Mouse (Mus musculus) macrophage (primary cell): Measurements from ENCODE around the gene Atf5. TPM values are rescaled to one million over a fixed set of nuclear protein-coding genes. Genes with fewer than 3 reads are reported as not detected.

Experiments used
- H3K27ac ChIP-seq: fragments of 350-480 bp; formaldehyde crosslinking; 2 replicates; pipeline ENCODE4 v1.9.0; 2021
- H3K36me3 ChIP-seq: fragments of 350-480 bp; formaldehyde crosslinking; 2 replicates; pipeline ENCODE4 v1.9.0; 2021; ENCODE audit errors: inconsistent target
- H3K4me3 ChIP-seq: fragments of 350-480 bp; formaldehyde crosslinking; 2 replicates; pipeline ENCODE4 v1.9.0; 2021; ENCODE audit errors: inconsistent target
- H3K79me2 ChIP-seq: fragments of 350-480 bp; formaldehyde crosslinking; 2 replicates; pipeline ENCODE4 v1.9.0; 2021; ENCODE audit errors: inconsistent target
- WGBS: methylation state at CpG from one replicate; pipeline ENCODE4 v1.1.7; 2026; ENCODE audit warnings: inconsistent platforms; ENCODE audit not compliant: missing documents; 5-methylcytosine and 5-hydroxymethylcytosine counted together
- polyA plus RNA-seq: library from polyadenylated mRNA; stranded (reverse); fragments of 250-400 nt; gene quantifications from 3 replicates; pipeline ENCODE4 v1.2.4, GENCODE M21; 2018; ENCODE audit warnings: inconsistent platforms

The Atf5 gene
- polyA plus RNA-seq, 1 experiment from 2014 or later = 36.4 TPM

DNA sequence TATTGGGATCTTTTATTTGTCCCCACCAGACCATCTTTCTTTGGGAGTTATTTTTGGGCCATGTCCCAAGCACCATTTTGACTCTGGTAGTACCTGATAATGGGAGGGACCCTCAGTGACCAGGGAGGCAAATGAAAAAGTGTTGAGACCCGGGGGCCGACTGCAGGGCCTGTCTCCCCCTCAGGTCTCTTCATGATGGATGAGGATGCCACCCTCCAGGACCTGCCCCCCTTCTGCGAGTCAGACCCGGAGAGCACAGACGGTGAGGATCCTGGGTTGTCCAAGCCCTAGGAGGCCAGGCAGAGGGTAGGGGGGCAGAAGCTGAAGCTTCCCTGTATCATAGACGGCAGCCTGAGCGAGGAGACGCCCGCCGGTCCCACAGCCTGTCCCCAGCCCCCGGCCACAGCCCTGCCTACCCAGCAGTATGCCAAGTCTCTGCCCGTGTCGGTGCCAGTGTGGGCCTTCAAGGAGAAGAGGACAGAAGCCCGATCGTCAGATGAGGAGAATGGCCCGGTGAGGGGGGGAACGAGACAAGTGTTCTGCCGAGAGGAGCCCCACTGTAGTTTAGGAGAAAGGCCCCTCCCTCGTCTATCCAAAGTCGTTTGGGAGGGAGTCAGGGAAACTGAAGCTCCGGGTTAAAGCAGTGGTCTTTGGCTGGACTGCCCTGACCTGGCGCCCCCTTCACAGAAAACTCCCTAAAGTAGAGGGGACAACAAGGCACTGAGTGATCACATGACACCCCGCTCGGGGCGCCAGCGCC lies 37.3 kb upstream of the Atf5 start:
- WGBS = 31% methylated on average over 26 of the region's 26 CpGs
- peak overlapping the region; percentile 95 for H3K27ac ChIP-seq
- H3K36me3 ChIP-seq = no peaks in the 10 kb centered on the region
- peak overlapping the region; percentile 73 for H3K4me3 ChIP-seq
- peaks cover 59% of the 10 kb centered on the region for H3K79me2 ChIP-seq

GRCm38 (mm10) chr7:44853065-44853464 lies 36.6 kb upstream of the Atf5 start:
- 88% methylated on average over 2 of the region's 2 CpGs for WGBS
- Histone ChIP-seq H3K4me3 (no peak overlapping the region), H3K27ac (no peak overlapping the region), H3K79me2 (peaks cover 55% of the 10 kb centered on the region), H3K36me3 (no peaks in the 10 kb centered on the region)

GRCm38 (mm10) chr7:44852259-44853027 lies 36.0 kb upstream of the Atf5 start:
- WGBS = 93% methylated on average over 23 of the region's 36 CpGs
- no peak overlapping the region for H3K4me3 ChIP-seq
- no peaks in the 10 kb centered on the region for H3K36me3 ChIP-seq
- peaks cover 55% of the 10 kb centered on the region for H3K79me2 ChIP-seq
- H3K27ac ChIP-seq = no peak overlapping the region

DNA sequence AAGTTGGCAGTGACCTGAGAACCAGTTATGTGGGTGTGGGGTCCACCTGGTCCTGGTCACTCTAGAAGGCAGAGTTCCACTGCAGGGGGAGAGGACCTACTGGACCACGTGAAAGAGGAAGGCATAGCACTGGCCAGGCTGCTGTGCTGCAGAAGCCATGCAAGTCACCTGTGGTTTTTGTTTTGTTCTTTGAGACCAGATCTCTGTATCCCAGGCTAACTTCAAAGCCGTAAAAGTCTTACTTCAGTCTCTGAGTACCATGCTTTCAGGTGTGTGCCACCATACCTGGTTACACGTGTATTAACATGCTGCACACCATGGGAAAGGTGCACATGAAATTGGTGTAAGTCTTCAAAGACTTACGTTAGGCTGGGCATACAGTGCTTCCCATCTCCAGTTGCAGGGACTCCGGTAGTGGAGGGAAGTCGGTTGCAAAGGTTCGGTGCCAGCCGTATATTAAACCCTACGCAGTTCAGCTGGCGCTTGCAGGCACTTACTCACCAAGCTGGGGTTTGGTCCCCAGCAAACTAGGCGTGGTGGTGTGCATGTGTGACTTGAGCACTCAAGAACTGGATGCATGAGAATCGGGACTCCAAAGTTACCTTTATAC lies 35.3 kb upstream of the Atf5 start:
- Histone ChIP-seq H3K27ac (no peak overlapping the region), H3K36me3 (peaks cover under 1% of the 10 kb centered on the region; the same call in 1 of the 2 replicates), H3K4me3 (no peak overlapping the region), H3K79me2 (peaks cover 60% of the 10 kb centered on the region)
- 88% methylated on average over 11 of the region's 12 CpGs for WGBS

- Histone ChIP-seq H3K27ac (peak overlapping the region; percentile 99), H3K4me3 (peak overlapping the region; percentile 81), H3K36me3 (peaks cover 8% of the 10 kb centered on the region; the same call in 1 of the 2 replicates), H3K79me2 (peaks cover 67% of the 10 kb centered on the region)
- 62% methylated on average over 8 of the region's 8 CpGs for WGBS
These were observed 34.5 kb upstream of the Atf5 start for GRCm38 (mm10) chr7:44850789-44851624.

- under 1% methylated on average over 22 of the region's 33 CpGs for WGBS
- Histone ChIP-seq H3K36me3 (peaks cover 17% of the 10 kb centered on the region), H3K27ac (peak overlapping the region; percentile 99), H3K79me2 (peaks cover 66% of the 10 kb centered on the region), H3K4me3 (peak overlapping the region; percentile 81)
These were observed 33.7 kb upstream of the Atf5 start for GRCm38 (mm10) chr7:44850146-44850545.

DNA sequence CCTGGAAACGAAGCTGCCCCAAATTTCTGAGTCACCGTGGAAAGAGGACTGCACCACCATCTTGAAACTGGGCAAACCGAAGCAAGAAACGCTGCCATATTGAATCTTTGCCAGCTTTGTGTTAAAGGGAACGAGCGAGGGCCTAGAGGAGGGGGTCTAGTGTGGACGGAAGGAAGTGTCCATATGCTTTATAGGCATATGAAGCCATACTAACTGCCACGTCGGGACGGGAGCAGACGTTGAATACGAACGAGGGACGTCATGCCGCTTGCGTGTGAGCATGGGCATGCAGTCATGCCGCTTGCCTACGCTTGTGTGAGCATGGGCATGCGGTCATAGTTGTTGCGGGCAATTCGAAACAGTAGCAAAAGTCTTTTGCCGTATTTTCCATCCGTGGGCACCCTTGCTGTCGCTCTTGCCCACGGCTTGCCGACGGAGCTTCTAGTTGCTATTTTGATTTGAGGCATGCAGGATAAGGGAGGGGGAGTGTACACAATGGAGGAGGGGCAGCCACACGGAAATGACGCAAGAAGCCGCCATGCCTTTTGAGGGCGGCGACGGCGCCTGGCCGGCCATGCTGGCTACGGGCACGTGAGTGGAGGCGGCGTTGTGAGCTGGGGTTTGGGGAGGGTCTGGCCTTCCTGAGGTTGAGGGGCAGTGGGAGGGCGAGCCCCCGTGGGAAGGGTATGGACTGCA lies 33.1 kb upstream of the Atf5 start:
- Histone ChIP-seq H3K27ac (peak overlapping the region; percentile 99), H3K36me3 (peaks cover 23% of the 10 kb centered on the region), H3K79me2 (peaks cover 66% of the 10 kb centered on the region), H3K4me3 (peak overlapping the region; percentile 81)
- under 1% methylated on average over 41 of the region's 41 CpGs for WGBS

- WGBS = 1% methylated on average over 54 of the region's 54 CpGs
- peak within 1 kb of the TSS; percentile 81 for H3K4me3 ChIP-seq
- peaks cover 30% of the 10 kb centered on the region for H3K36me3 ChIP-seq
- H3K27ac ChIP-seq = peak within 1 kb of the TSS; percentile 99
- peaks cover 62% of the 10 kb centered on the region for H3K79me2 ChIP-seq
These were observed 32.3 kb upstream of the Atf5 start, which contains the start of the genes Akt1s1 and Tbc1d17 for GRCm38 (mm10) chr7:44848561-44849415. Akt1s1 (plus strand) TSS chr7:44848991. Tbc1d17 (minus strand) TSS chr7:44849079.

- peak overlapping the region; percentile 81 for H3K4me3 ChIP-seq
- peak overlapping the region; percentile 99; the same call in 1 of the 2 replicates for H3K27ac ChIP-seq
- peaks cover 40% of the 10 kb centered on the region for H3K36me3 ChIP-seq
- WGBS = 72% methylated on average over 5 of the region's 5 CpGs
- H3K79me2 ChIP-seq = peaks cover 52% of the 10 kb centered on the region
These were observed 31.3 kb upstream of the Atf5 start for GRCm38 (mm10) chr7:44847772-44848171.

GRCm38 (mm10) chr7:44846804-44847203 lies 30.3 kb upstream of the Atf5 start:
- 93% methylated on average over 3 of the region's 7 CpGs for WGBS
- Histone ChIP-seq H3K36me3 (peaks cover 50% of the 10 kb centered on the region), H3K4me3 (no peak overlapping the region)

DNA sequence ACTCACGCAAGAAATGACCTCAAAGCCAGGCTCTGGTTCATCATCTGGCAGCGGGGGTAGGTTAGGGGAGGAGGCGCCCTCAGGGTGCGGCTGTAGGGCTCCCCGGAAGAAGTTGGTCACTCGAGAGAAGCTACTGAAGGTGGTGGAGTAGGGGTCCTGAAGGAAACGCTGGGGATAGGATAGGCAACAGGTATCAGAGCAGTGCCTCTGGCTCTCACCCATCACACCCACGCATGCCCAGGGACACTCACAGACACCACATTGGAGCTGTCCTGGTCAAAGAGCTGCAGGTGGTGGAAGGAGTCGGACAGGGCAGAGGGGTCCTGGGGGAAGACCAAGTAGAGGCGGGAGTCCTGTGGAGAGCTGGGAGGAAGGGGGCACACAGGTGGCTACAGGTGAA lies 28.5 kb upstream of the Atf5 start:
- peaks cover 27% of the 10 kb centered on the region for H3K79me2 ChIP-seq
- no peak overlapping the region for H3K4me3 ChIP-seq
- no peak overlapping the region for H3K27ac ChIP-seq
- 95% methylated on average over 10 of the region's 10 CpGs for WGBS
- peaks cover 56% of the 10 kb centered on the region for H3K36me3 ChIP-seq

More at GRCm38 (mm10) chr7:44846804-44847203, 30.3 kb upstream of the Atf5 start:
- H3K27ac ChIP-seq = no peak overlapping the region
- H3K79me2 ChIP-seq = peaks cover 43% of the 10 kb centered on the region

- Histone ChIP-seq H3K27ac (no peak overlapping the region), H3K36me3 (peaks cover 56% of the 10 kb centered on the region), H3K79me2 (peaks cover 13% of the 10 kb centered on the region; the same call in 1 of the 2 replicates), H3K4me3 (no peak overlapping the region)
- 98% methylated on average over 8 of the region's 8 CpGs for WGBS
These were observed 25.5 kb upstream of the Atf5 start for GRCm38 (mm10) chr7:44841825-44842463.
